Mouse (Mus musculus): ENCODE data around the gene Itpr1.

GRCm38 (mm10) chr6:108316951-108317350 lies 104.1 kb downstream of the Itpr1 start:
- TF ChIP-seq TAL1 (IDR thresholded peaks at IDR 0.05; ENCODE audit: low read length), result no peak
- no peak for TF ChIP-seq GATA1 (IDR thresholded peaks at IDR 0.05; ENCODE audit: low read length)

Measured in erythroblast, embryonic 14.5 days (primary cell).